Mouse (Mus musculus): Measurements from ENCODE around the gene Acot8. TPM values are rescaled to one million over a fixed set of nuclear protein-coding genes. Genes with fewer than 3 reads are reported as not detected.

Acot8 gene
- polyA plus RNA-seq, 1 experiment: 36.5 TPM

DNA sequence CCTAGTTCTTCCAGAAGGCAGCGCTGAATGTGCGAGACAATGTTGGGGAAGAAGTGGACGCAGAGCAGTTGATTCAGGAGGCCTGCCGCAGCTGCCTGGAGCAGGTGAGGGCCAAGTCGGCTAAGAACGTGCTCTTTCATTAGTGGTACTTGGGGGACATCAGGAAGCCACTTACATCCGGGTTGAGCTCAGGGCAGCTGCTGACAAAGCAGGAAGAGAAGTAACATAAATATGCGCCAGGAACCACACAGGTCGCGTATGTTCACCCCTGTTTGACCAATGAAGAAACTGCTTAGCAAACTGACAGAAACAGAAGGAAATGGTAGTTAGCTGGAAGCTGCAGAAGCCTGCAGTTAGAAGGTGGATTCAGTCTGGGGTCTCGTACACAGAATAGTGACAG, 50.6 kb downstream of the Acot8 start:
- H3K4me1 ChIP-seq (ENCODE audit: control insufficient read depth, insufficient read depth, low read length): no peaks in the 10 kb centered on the region; the same call in 1 of the 2 replicates
- no peak for TF ChIP-seq CTCF (IDR thresholded peaks at IDR 0.05; ENCODE audit: control insufficient read depth, insufficient read depth, low read length)
- no peak for TF ChIP-seq POLR2A (IDR thresholded peaks at IDR 0.05; ENCODE audit: borderline replicate concordance, control insufficient read depth, low read depth, low read length)
- H3K27ac ChIP-seq (ENCODE audit: control insufficient read depth, insufficient read depth, low read depth, low read length, poor library complexity): 0 out of 2 replicates have a peak overlapping the region, but pooled peaks have one; percentile 1
- H3K4me3 ChIP-seq (replicated peaks; ENCODE audit: control insufficient read depth, low read depth, low read length): no peak overlapping the region
- 23% methylated on average over 11 of the region's 11 CpGs for WGBS

DNA sequence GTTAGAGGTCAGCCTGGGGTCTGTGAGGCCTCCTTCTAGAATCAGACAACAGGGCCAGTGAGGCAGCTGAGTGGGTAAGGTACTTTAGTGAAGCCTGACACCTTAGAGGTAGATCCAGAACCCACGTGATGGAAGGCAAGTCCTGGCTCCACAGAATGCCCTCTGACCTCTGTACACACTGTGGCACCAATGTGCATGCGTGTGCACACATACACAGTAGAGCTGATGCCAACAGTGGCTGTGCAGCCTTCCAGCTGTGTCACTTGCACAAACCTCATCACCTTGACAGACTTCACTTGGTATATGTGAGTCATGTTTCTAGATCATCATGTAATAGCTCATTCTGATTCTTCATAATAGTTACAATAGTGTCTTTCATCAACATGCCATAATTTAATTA, 52.2 kb downstream of the Acot8 start:
- Histone ChIP-seq H3K4me1 (ENCODE audit: control insufficient read depth, insufficient read depth, low read length) (no peaks in the 10 kb centered on the region; the same call in 1 of the 2 replicates), H3K27ac (ENCODE audit: control insufficient read depth, insufficient read depth, low read depth, low read length, poor library complexity) (no peak overlapping the region), H3K4me3 (replicated peaks; ENCODE audit: control insufficient read depth, low read depth, low read length) (no peak overlapping the region)
- no peak for TF ChIP-seq POLR2A (IDR thresholded peaks at IDR 0.05; ENCODE audit: borderline replicate concordance, control insufficient read depth, low read depth, low read length)
- no peak for TF ChIP-seq CTCF (IDR thresholded peaks at IDR 0.05; ENCODE audit: control insufficient read depth, insufficient read depth, low read length)
- 94% methylated on average over 2 of the region's 2 CpGs for WGBS

DNA sequence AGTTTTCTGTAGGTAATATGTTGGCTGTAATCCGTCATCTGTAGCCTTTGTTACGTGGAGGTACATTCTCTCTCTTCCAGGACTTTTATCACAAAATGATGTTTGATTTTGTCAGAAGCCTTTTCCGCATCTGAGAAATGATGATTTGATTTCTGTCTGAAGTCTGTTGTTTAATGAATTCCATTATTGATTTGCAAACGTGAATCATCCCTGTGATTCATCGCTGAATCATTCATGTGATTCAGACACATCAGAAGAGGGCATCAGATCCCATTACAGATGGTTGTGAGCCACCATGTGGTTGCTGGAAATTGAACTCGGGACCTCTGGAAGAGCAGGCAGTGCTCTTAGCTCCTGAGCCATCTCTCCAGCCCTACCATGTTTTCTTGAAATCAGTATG, 55.7 kb downstream of the Acot8 start:
- Histone ChIP-seq H3K4me3 (replicated peaks; ENCODE audit: control insufficient read depth, low read depth, low read length) (no peak overlapping the region), H3K4me1 (ENCODE audit: control insufficient read depth, insufficient read depth, low read length) (peaks cover 5% of the 10 kb centered on the region; the same call in 1 of the 2 replicates), H3K27ac (ENCODE audit: control insufficient read depth, insufficient read depth, low read depth, low read length, poor library complexity) (no peak overlapping the region)
- no peak for TF ChIP-seq POLR2A (IDR thresholded peaks at IDR 0.05; ENCODE audit: borderline replicate concordance, control insufficient read depth, low read depth, low read length)
- TF ChIP-seq CTCF (IDR thresholded peaks at IDR 0.05; ENCODE audit: control insufficient read depth, insufficient read depth, low read length): no peak
- 88% methylated on average over 6 of the region's 6 CpGs for WGBS

DNA sequence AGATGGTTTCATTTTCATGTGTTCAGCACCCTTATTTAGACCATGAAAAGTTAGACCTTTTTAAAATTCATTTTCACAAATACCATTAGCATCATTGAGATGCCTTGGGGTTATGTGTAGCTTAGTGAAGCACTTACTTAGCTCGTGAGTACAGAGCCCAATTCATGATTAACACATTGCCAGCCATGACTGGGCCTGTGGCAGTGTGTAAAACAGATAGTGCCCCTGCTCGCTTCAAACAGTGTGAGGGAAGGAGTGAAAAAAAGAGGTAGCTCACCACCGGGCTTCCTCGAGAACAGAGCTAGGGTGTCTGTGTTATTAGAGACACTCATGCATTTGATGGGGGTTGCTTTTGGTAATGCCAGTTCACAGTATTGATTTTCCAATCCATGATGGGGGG, 56.5 kb downstream of the Acot8 start:
- Histone ChIP-seq H3K4me1 (ENCODE audit: control insufficient read depth, insufficient read depth, low read length) (peaks cover 5% of the 10 kb centered on the region; the same call in 1 of the 2 replicates), H3K4me3 (replicated peaks; ENCODE audit: control insufficient read depth, low read depth, low read length) (no peak overlapping the region), H3K27ac (ENCODE audit: control insufficient read depth, insufficient read depth, low read depth, low read length, poor library complexity) (no peak overlapping the region)
- TF ChIP-seq CTCF (IDR thresholded peaks at IDR 0.05; ENCODE audit: control insufficient read depth, insufficient read depth, low read length) (no peak), POLR2A (IDR thresholded peaks at IDR 0.05; ENCODE audit: borderline replicate concordance, control insufficient read depth, low read depth, low read length) (no peak)
- 76% methylated on average over 4 of the region's 4 CpGs for WGBS

DNA sequence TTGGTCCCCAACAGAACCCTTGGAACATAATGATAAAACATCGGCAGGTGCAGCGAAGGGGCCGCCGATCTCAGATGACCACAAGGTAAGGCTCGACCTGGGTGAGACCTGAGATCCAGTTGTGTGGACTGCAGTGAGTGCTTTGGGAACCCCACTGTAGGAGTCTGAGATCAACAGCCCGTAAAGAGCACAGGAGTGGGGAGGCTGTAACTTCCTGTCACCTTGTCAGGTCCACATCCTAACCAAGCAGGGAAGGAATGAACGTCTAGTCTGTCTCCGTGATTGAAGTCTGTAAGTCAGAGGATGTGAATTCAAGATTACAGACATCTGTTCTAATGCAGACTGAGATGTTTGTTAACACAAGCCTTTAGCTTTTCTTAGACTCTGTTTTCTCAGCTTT, 58.0 kb downstream of the Acot8 start:
- Histone ChIP-seq H3K4me1 (ENCODE audit: control insufficient read depth, insufficient read depth, low read length) (peaks cover 5% of the 10 kb centered on the region; the same call in 1 of the 2 replicates), H3K4me3 (replicated peaks; ENCODE audit: control insufficient read depth, low read depth, low read length) (peak overlapping the region; percentile 100), H3K27ac (ENCODE audit: control insufficient read depth, insufficient read depth, low read depth, low read length, poor library complexity) (peak overlapping the region; percentile 88)
- WGBS: 30% methylated on average over 8 of the region's 8 CpGs
- TF ChIP-seq CTCF (IDR thresholded peaks at IDR 0.05; ENCODE audit: control insufficient read depth, insufficient read depth, low read length) (no peak), POLR2A (IDR thresholded peaks at IDR 0.05; ENCODE audit: borderline replicate concordance, control insufficient read depth, low read depth, low read length) (no peak)

DNA sequence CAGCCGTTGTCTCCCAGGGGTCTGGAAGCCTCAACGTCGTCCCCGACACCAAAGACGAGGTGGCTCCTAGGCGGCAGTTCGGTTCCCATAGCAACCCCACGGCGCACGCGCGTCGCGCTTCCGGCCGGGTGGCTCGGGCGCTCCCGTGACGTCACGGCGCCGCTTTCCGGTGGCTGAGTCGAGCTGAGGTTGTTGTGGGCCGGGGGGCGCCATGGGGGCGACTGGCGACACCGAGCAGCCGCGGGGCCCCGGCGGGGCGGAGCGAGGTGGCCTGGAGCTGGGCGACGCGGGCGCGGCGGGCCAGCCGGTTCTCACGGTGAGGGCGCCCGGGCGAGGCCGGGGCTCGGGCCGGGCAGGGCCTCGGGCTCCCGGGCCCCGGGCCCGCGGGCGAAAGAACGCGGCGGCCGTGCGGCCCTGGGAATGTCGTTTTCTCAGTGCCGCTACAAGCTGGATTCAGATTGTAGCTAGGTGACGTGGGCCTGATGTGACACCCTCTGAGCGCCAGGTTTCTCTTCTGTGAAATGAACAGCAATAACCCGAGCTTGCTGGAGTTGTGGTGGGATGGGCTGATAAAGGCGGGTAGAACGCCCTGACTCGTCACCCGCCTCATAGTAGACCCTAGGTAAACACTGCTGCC, 58.7 kb downstream of the Acot8 start, which contains the start of the genes Wfdc3 and Dnttip1:
Gene Wfdc3 (minus strand): TSS at position 89 of the 637 bp plus-strand sequence.
Gene Dnttip1 (plus strand): TSS at position 141 of the 637 bp plus-strand sequence.
- peaks cover 5% of the 10 kb centered on the region; the same call in 1 of the 2 replicates for H3K4me1 ChIP-seq (ENCODE audit: control insufficient read depth, insufficient read depth, low read length)
- peak; percentile 67; the same call in 1 of the 2 replicates for TF ChIP-seq POLR2A (IDR thresholded peaks at IDR 0.05; ENCODE audit: borderline replicate concordance, control insufficient read depth, low read depth, low read length)
- TF ChIP-seq CTCF (IDR thresholded peaks at IDR 0.05; ENCODE audit: control insufficient read depth, insufficient read depth, low read length): no peak
- WGBS: under 1% methylated on average over 70 of the region's 70 CpGs
- peak within 1 kb of the TSS; percentile 100 for H3K4me3 ChIP-seq (replicated peaks; ENCODE audit: control insufficient read depth, low read depth, low read length)
- peak within 1 kb of the TSS; percentile 88 for H3K27ac ChIP-seq (ENCODE audit: control insufficient read depth, insufficient read depth, low read depth, low read length, poor library complexity)

DNA sequence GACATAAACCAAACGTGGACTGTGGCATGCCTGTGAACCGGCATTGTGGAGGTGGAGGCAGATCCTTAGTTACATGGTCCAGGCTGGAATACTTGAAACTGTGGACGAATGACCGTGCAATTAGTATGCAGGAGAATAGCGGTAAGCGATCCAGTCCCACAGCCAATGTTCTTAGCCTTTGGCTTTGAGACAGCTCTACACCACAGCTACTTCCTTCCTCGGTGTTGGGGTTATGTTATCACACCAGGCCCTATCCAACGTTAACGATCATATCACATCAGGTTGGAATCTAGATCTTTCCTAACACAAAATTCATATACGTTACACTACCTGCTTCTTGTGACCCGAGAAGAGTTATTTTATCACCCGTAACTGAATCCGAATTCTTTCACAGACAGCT, 59.7 kb downstream of the Acot8 start:
- no peak for TF ChIP-seq POLR2A (IDR thresholded peaks at IDR 0.05; ENCODE audit: borderline replicate concordance, control insufficient read depth, low read depth, low read length)
- no peak for TF ChIP-seq CTCF (IDR thresholded peaks at IDR 0.05; ENCODE audit: control insufficient read depth, insufficient read depth, low read length)
- H3K4me1 ChIP-seq (ENCODE audit: control insufficient read depth, insufficient read depth, low read length): peaks cover 5% of the 10 kb centered on the region; the same call in 1 of the 2 replicates
- H3K27ac ChIP-seq (ENCODE audit: control insufficient read depth, insufficient read depth, low read depth, low read length, poor library complexity): no peak overlapping the region
- H3K4me3 ChIP-seq (replicated peaks; ENCODE audit: control insufficient read depth, low read depth, low read length): peak overlapping the region; percentile 45
- WGBS: 13% methylated on average over 13 of the region's 13 CpGs

Other genes starting within 250 kb of the Acot8 start
- 2.8 TPM in 1 of 2 replicates, not detected in the other for gene Wfdc2, start 242.5 kb downstream of the Acot8 start, polyA plus RNA-seq (2011; ENCODE audit: insufficient read depth, insufficient read length, low replicate concordance, missing spikeins)
- gene Spint3, start 231.4 kb downstream of the Acot8 start, polyA plus RNA-seq (2011; ENCODE audit: insufficient read depth, insufficient read length, low replicate concordance, missing spikeins): not detected in 2 replicates
- not detected in 2 replicates for gene Wfdc6a, start 219.4 kb downstream of the Acot8 start, polyA plus RNA-seq (2011; ENCODE audit: insufficient read depth, insufficient read length, low replicate concordance, missing spikeins)
- not detected in 2 replicates for gene Eppin, start 211.3 kb downstream of the Acot8 start, polyA plus RNA-seq (2011; ENCODE audit: insufficient read depth, insufficient read length, low replicate concordance, missing spikeins)
- gene Wfdc6b, start 191.4 kb downstream of the Acot8 start, polyA plus RNA-seq (2011; ENCODE audit: insufficient read depth, insufficient read length, low replicate concordance, missing spikeins): not detected in 2 replicates
- not detected in 2 replicates for gene Wfdc8, start 191.3 kb downstream of the Acot8 start, polyA plus RNA-seq (2011; ENCODE audit: insufficient read depth, insufficient read length, low replicate concordance, missing spikeins)
- gene Wfdc16, start 166.1 kb downstream of the Acot8 start, polyA plus RNA-seq (2011; ENCODE audit: insufficient read depth, insufficient read length, low replicate concordance, missing spikeins): not detected in 2 replicates
- not detected in 2 replicates for gene Wfdc10, start 148.8 kb downstream of the Acot8 start, polyA plus RNA-seq (2011; ENCODE audit: insufficient read depth, insufficient read length, low replicate concordance, missing spikeins)
- not detected in 2 replicates for gene Wfdc9, start 148.3 kb downstream of the Acot8 start, polyA plus RNA-seq (2011; ENCODE audit: insufficient read depth, insufficient read length, low replicate concordance, missing spikeins)
- gene Wfdc11, start 130.8 kb downstream of the Acot8 start, polyA plus RNA-seq (2011; ENCODE audit: insufficient read depth, insufficient read length, low replicate concordance, missing spikeins): not detected in 2 replicates
- not detected in 2 replicates for gene Wfdc13, start 119.8 kb downstream of the Acot8 start, polyA plus RNA-seq (2011; ENCODE audit: insufficient read depth, insufficient read length, low replicate concordance, missing spikeins)
- not detected in 2 replicates for gene Spint4, start 106.4 kb downstream of the Acot8 start, polyA plus RNA-seq (2011; ENCODE audit: insufficient read depth, insufficient read length, low replicate concordance, missing spikeins)
- not detected in 2 replicates for gene Spint5, start 89.6 kb downstream of the Acot8 start, polyA plus RNA-seq (2011; ENCODE audit: insufficient read depth, insufficient read length, low replicate concordance, missing spikeins)
- 2.1 and 2.2 TPM in 2 replicates for gene Wfdc3, start 59.0 kb downstream of the Acot8 start, polyA plus RNA-seq (2011; ENCODE audit: insufficient read depth, insufficient read length, low replicate concordance, missing spikeins)
- 35.3 and 47.6 TPM in 2 replicates for gene Dnttip1, start 58.9 kb downstream of the Acot8 start, polyA plus RNA-seq (2011; ENCODE audit: insufficient read depth, insufficient read length, low replicate concordance, missing spikeins)
- 261 and 459 TPM in 2 replicates for gene Ube2c, start 35.0 kb downstream of the Acot8 start, polyA plus RNA-seq (2011; ENCODE audit: insufficient read depth, insufficient read length, low replicate concordance, missing spikeins)
- 9.6 and 12.2 TPM in 2 replicates for gene Tnnc2, start 24.9 kb downstream of the Acot8 start, polyA plus RNA-seq (2011; ENCODE audit: insufficient read depth, insufficient read length, low replicate concordance, missing spikeins)
- gene Snx21, start 19.1 kb downstream of the Acot8 start, polyA plus RNA-seq (2011; ENCODE audit: insufficient read depth, insufficient read length, low replicate concordance, missing spikeins): 2.3 and 5.8 TPM in 2 replicates
- gene Zswim3, start 216 bp upstream of the Acot8 start, polyA plus RNA-seq (2011; ENCODE audit: insufficient read depth, insufficient read length, low replicate concordance, missing spikeins): 3.4 and 4.4 TPM in 2 replicates
- 2.1 and 3.7 TPM in 2 replicates for gene Zswim1, start 17.8 kb upstream of the Acot8 start, polyA plus RNA-seq (2011; ENCODE audit: insufficient read depth, insufficient read length, low replicate concordance, missing spikeins)
- gene Spata25, start 23.7 kb upstream of the Acot8 start, polyA plus RNA-seq (2011; ENCODE audit: insufficient read depth, insufficient read length, low replicate concordance, missing spikeins): not detected in 2 replicates
- 61.0 and 109 TPM in 2 replicates for gene Ctsa, start 28.0 kb upstream of the Acot8 start, polyA plus RNA-seq (2011; ENCODE audit: insufficient read depth, insufficient read length, low replicate concordance, missing spikeins)
- 0.97 TPM in 1 of 2 replicates, not detected in the other for gene Neurl2, start 28.6 kb upstream of the Acot8 start, polyA plus RNA-seq (2011; ENCODE audit: insufficient read depth, insufficient read length, low replicate concordance, missing spikeins)
- 2.4 and 6.5 TPM in 2 replicates for gene Pltp, start 52.8 kb upstream of the Acot8 start, polyA plus RNA-seq (2011; ENCODE audit: insufficient read depth, insufficient read length, low replicate concordance, missing spikeins)
- 24.8 and 31.6 TPM in 2 replicates for gene Pcif1, start 74.4 kb upstream of the Acot8 start, polyA plus RNA-seq (2011; ENCODE audit: insufficient read depth, insufficient read length, low replicate concordance, missing spikeins)
- 17.1 and 35.2 TPM in 2 replicates for gene Zfp335, start 106.9 kb upstream of the Acot8 start, polyA plus RNA-seq (2011; ENCODE audit: insufficient read depth, insufficient read length, low replicate concordance, missing spikeins)
- gene Mmp9, start 135.9 kb upstream of the Acot8 start, polyA plus RNA-seq (2011; ENCODE audit: insufficient read depth, insufficient read length, low replicate concordance, missing spikeins): 173 and 363 TPM in 2 replicates
- gene Slc12a5, start 155.9 kb upstream of the Acot8 start, polyA plus RNA-seq (2011; ENCODE audit: insufficient read depth, insufficient read length, low replicate concordance, missing spikeins): 3.6 and 5.1 TPM in 2 replicates
- 15.9 and 30.7 TPM in 2 replicates for gene Ncoa5, start 230.0 kb upstream of the Acot8 start, polyA plus RNA-seq (2011; ENCODE audit: insufficient read depth, insufficient read length, low replicate concordance, missing spikeins)